Comparison of ENCODE assay signal across 8 mouse cellular contexts in genomic region chr19:42612654-42613053, GRCm38 (mm10). TPM values are rescaled to one million over a fixed set of nuclear protein-coding genes. Genes with fewer than 3 reads are reported as not detected.
DNase-seq lines count a peak whose midpoint lies in the region; ATAC-seq and TF ChIP-seq lines count a peak whose summit lies in the region.

TSS of gene Loxl4 (minus strand) at chr19:42612813.

- peak within 1 kb of the TSS; percentile 74 for H3K4me2 ChIP-seq in lung, embryonic 14.5 days

- TF ChIP-seq CTCF in kidney, adult 2 months (conservative IDR thresholded peaks at IDR 0.05; ENCODE audit: insufficient read depth, insufficient read length, low read depth, low read length), result no peak
- TF ChIP-seq CTCF in lung, embryonic 14.5 days (IDR thresholded peaks at IDR 0.05; ENCODE audit: low read depth), result no peak

- peak within 1 kb of the TSS; percentile 68 for H3K27ac ChIP-seq in embryonic facial prominence, embryonic 10.5 days (replicated peaks)
- H3K27ac ChIP-seq in kidney, adult 2 months (ENCODE audit: insufficient read depth, low read depth, low read length), result peak within 1 kb of the TSS; percentile 9; the same call in 1 of the 2 replicates
- H3K27ac ChIP-seq in lung, embryonic 14.5 days (ENCODE audit: low read depth), result no peak within 1 kb of the TSS

- peaks cover 47% of the 10 kb centered on the region for H3K27me3 ChIP-seq in embryonic facial prominence, embryonic 10.5 days (replicated peaks; ENCODE audit: low read depth, poor library complexity, severe bottlenecking)
- no peaks in the 10 kb centered on the region for H3K27me3 ChIP-seq in kidney, adult 2 months (replicated peaks; ENCODE audit: control insufficient read depth, insufficient read depth, low read length)
- H3K27me3 ChIP-seq in lung, embryonic 14.5 days (ENCODE audit: insufficient read depth, low read length), result peaks cover 5% of the 10 kb centered on the region; the same call in 1 of the 2 replicates

- under 1% methylated on average over 37 of the region's 37 CpGs for WGBS in embryonic facial prominence, embryonic 10.5 days
- 2% methylated on average over 37 of the region's 37 CpGs for WGBS in kidney, adult 2 months
- 1% methylated on average over 37 of the region's 37 CpGs for WGBS in lung, embryonic 14.5 days

- H3K9ac ChIP-seq in lung, embryonic 14.5 days, result peak within 1 kb of the TSS; percentile 34

- H3K4me3 ChIP-seq in embryonic facial prominence, embryonic 10.5 days, result peak within 1 kb of the TSS; percentile 56
- peak within 1 kb of the TSS; percentile 8 for H3K4me3 ChIP-seq in kidney, adult 2 months (ENCODE audit: insufficient read depth, low read depth, low read length)
- peak within 1 kb of the TSS; percentile 39 for H3K4me3 ChIP-seq in lung, embryonic 14.5 days (ENCODE audit: low read depth, low read length)

- ATAC-seq in lung, embryonic 14.5 days (ENCODE audit: insufficient read depth), result peak; percentile 84; the same call in 1 of the 2 replicates

- no peak for TF ChIP-seq POLR2A in kidney, adult 2 months (IDR thresholded peaks at IDR 0.05; ENCODE audit: low read depth, low read length)

- DNase-seq in retina, postnatal 1 day, result peak; percentile 47
- DNase-seq in retina, embryonic 14.5 days (ENCODE audit: low spot score), result no peak
- DNase-seq in embryonic facial prominence, embryonic 10.5 days (ENCODE audit: low spot score), result peak; percentile 50
- peak; percentile 79 to 83 for DNase-seq in heart, adult 9 months (ENCODE audit: low spot score in 2 of 2)
- DNase-seq in kidney, adult 2 months, result peak; percentile 85
- DNase-seq in lung, embryonic 14.5 days, result peak; percentile 77
- DNase-seq in skeletal muscle tissue, adult 2 months (ENCODE audit: low read depth, low spot score), result peak; percentile 46
- no peak for DNase-seq in left cerebral cortex, adult 8-10 months (ENCODE audit: low spot score in 2 of 2)

- no peaks in the 10 kb centered on the region for H3K36me3 ChIP-seq in embryonic facial prominence, embryonic 10.5 days (replicated peaks)
- no peaks in the 10 kb centered on the region for H3K36me3 ChIP-seq in kidney, adult 2 months (ENCODE audit: control insufficient read depth, insufficient read depth, low read length)
- no peaks in the 10 kb centered on the region for H3K36me3 ChIP-seq in lung, embryonic 14.5 days (ENCODE audit: insufficient read depth)

- H3K4me1 ChIP-seq in embryonic facial prominence, embryonic 10.5 days, result peaks cover 18% of the 10 kb centered on the region
- H3K4me1 ChIP-seq in kidney, adult 2 months (ENCODE audit: control insufficient read depth, insufficient read depth, low read length), result no peaks in the 10 kb centered on the region
- H3K4me1 ChIP-seq in lung, embryonic 14.5 days (ENCODE audit: insufficient read depth), result no peaks in the 10 kb centered on the region

- no peaks in the 10 kb centered on the region for H3K9me3 ChIP-seq in embryonic facial prominence, embryonic 10.5 days
- H3K9me3 ChIP-seq in lung, embryonic 14.5 days (ENCODE audit: low read depth, low read length), result no peaks in the 10 kb centered on the region

RNA-seq across cellular contexts. Expression of gene Loxl4, which starts in this region (rescaled TPM):
- polyA plus RNA-seq in embryonic facial prominence, embryonic 10.5 days (2016; fragmentation: Nextera tagmentation; extraction: Ambion mirVana), result 0.24 and 0.28 TPM in 2 replicates
- 2.9 and 4.8 TPM in 2 replicates for polyA plus RNA-seq in kidney, adult 2 months (2012; rRNA removed)
- polyA plus RNA-seq in lung, embryonic 14.5 days (2014; fragmentation: Nextera tagmentation; extraction: Ambion mirVana), result 0.50 and 0.64 TPM in 2 replicates
- total RNA-seq in left cerebral cortex, adult 8-10 months (2022), result under 1 TPM; 0.14 to 0.98 (median 0.18) TPM

Comparison
In these comparisons a context has a peak if more than half of its experiments do, and no peak if none do; other contexts are left out.
1. DNase-seq: peak in retina, postnatal 1 day (single experiment), heart, adult 9 months (2 of 2), kidney, adult 2 months (single experiment) and skeletal muscle tissue, adult 2 months (single experiment); none in retina, embryonic 14.5 days (single experiment) and left cerebral cortex, adult 8-10 months (0 of 2).
2. Peak in DNase-seq, H3K4me3 ChIP-seq and H3K27ac ChIP-seq in embryonic facial prominence, embryonic 10.5 days; RNA of the gene not detected or under 1 TPM.
3. Peak in DNase-seq, ATAC-seq, H3K4me3 ChIP-seq, H3K9ac ChIP-seq and H3K4me2 ChIP-seq in lung, embryonic 14.5 days; RNA of the gene not detected or under 1 TPM.
4. Peak in every context shown above with its lines, with median percentiles within 50 percentile points of each other: H3K4me3 ChIP-seq.